Mouse (Mus musculus): ENCODE results near the gene Ttll4.
A peak's percentile ranks its signal among the peaks of the same experiment; 100 is the strongest.

Gene Ttll4

DNA sequence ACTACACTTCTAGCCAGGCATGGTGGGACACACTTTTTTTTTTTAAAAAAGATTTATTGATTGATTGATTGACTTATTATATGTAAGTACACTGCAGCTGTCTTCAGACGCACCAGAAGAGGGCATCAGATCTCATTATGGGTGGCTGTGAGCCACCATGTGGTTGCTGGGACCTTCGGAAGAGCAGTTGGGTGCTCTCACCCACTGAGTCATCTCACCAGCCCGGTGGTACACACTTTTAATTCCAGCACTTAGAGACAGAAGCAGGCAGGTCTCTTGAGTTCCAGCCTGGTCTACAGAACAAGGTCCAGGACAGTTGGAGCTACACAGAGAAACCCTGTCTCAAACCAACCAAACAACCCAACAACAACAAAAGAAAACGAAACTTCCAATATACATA lies 50.5 kb downstream of the Ttll4 start:
- DNase-seq (ENCODE audit: low read depth, low spot score), result no peak

DNA sequence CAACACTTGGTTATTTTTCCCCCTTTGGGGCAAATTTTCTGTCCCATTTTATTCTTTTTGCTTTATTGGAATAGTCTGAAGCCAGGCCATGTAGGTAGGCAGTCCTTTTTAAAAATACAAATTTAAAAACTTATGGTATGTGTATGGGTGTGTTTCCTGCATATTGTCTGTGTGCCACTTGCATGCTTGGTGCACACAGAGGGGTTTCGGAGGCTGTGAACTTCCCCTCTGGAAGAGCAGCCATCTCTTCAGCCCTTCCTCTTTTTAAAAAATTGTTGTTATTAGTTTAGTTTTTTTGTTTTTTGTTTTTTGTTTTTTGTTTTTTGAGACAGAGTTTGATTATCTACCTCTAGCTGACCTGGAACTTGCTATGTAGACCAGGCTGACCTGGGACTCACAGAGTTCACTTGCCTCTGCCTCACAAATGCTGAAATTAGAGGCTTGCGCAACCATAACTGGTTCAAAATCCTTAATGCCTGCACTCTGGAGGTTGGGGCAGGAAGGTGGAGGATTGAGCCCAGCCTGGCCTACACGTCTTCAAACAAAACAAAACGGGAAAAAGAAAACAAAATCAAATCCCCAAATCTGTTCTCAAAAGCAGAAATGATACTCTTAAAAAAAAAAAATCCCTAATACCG lies 51.0 kb downstream of the Ttll4 start:
- no peak for DNase-seq (ENCODE audit: low read depth, low spot score)

DNA sequence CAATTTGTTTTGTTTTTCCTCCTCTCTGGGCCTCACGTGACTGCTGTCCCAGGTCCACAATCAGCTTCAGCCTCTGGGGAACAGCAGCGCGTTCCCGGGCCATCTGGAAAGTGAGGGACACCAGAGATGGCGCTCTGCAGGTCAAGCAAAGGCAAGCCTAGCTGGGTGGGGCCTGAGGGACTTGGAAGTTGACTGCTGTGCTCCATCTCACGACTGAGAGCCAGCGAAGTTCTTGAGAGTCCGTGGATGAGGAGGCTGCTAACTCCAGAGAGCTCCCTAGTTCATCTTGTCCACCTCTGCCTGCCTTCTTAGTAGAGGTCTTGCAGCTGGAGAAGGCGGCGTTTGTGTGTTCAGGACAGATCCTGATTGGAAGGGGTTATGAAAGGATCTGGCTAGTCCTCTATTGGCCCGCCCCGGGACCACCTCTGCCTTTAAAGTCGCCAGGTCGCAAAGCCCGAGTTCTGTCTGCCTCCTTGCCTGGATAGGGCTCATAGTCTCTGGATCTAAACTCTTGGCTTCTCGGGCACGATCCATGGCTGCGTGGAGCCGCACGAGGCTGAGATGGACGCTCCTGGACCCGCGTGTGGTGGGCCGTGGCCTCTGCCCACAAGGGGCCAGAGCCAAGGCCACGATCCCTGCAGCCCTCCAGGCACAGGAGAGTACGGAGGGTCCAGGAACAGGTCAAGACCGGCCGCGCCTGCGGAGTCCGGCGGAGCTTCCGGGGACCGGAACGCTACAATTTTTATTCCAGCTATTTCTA lies 51.7 kb downstream of the Ttll4 start, which contains the start of gene Cyp27a1:
Gene Cyp27a1, plus strand, starts transcription at position 476 of the 760 bp plus-strand sequence.
- DNase-seq (ENCODE audit: low read depth, low spot score), result peak; percentile 89

GRCm38 (mm10) chr1:74713859-74714730 lies 52.5 kb downstream of the Ttll4 start:
- DNase-seq (ENCODE audit: low read depth, low spot score), result no peak

DNA sequence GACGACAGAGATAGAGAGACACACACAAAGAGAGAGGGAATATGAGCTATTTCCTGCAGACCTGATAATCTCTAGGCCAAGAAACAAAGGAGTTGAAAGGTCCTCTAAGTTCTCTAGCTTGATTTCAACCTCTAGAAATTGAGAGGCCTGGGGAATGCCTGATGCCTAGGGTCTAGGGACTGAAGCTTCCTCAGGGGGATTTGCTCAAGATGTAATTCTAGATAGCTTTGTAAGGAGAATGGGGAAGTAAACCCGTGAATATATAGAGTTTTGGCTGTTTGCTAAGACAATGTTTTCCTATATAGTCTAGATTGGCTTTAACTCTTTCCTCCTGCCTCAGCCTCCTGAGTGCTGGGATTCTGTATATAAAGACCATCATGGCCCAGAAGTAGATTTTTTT lies 53.4 kb downstream of the Ttll4 start:
- DNase-seq (ENCODE audit: low read depth, low spot score), result no peak

GRCm38 (mm10) chr1:74715468-74715867 lies 53.9 kb downstream of the Ttll4 start:
- no peak for DNase-seq (ENCODE audit: low read depth, low spot score)

GRCm38 (mm10) chr1:74715886-74716285 lies 54.3 kb downstream of the Ttll4 start:
- DNase-seq (ENCODE audit: low read depth, low spot score), result no peak

- DNase-seq (ENCODE audit: low read depth, low spot score), result no peak
These were observed 56.6 kb downstream of the Ttll4 start for GRCm38 (mm10) chr1:74718113-74718512.

GRCm38 (mm10) chr1:74719281-74719680 lies 57.7 kb downstream of the Ttll4 start:
- DNase-seq (ENCODE audit: low read depth, low spot score), result no peak

DNA sequence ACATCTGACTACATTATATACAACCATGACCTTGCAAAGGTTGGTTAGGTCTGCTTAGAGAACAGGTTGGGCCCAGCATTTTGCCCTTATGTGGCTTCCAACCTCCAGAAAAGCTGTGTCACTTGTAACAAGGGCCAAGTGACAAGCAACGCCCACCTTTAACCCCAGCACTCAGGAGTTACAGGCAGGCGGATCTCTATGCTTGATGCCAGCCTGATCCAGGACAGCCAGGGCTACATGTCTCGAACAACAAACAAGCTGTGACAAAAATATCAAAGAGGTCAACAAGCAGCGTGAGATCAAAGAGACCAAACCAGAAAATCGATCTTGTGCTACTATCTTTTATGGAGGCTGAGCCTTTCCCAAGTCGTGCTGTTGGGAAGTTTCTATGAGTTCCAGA lies 60.1 kb downstream of the Ttll4 start:
- DNase-seq (ENCODE audit: low read depth, low spot score), result no peak

DNA sequence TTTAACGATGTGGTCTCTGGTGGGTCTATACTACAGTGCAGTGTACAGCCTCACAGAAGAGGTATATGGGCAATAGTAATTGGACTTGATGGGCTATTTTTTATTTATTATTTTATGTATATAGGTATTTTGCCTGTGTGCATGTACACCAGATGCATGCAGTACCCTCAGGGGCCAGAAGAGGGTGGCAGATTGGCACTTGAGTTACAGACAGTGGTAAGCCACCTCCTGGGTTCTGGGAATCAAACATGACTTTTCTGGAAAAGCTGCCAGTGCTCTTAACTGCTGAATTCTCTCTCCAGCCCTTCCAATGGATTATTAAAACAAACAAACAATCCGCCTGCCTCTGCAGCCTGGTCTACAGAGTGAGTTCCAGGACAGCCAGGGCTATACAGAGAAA lies 62.2 kb downstream of the Ttll4 start:
- no peak for DNase-seq (ENCODE audit: low read depth, low spot score)

DNA sequence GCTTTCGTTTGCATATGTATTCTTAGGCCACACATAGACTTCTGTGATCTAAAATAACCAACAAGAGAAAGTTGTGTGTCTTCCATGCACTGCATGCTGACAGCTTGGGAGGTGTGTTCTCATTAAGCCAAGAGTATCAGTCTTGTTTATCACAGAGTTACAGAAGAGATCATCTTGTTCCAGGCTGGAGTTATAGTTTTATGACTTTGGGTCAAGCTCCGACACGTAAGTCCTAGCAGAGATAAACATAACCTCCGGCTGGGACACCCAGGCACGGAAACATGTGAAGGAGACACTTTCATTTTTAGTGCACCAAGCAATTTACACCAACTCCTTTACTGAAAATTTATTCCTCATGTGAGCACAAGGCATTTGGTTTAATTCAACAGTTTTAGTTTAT lies 64.6 kb downstream of the Ttll4 start:
- DNase-seq (ENCODE audit: low read depth, low spot score), result peak; percentile 82

DNA sequence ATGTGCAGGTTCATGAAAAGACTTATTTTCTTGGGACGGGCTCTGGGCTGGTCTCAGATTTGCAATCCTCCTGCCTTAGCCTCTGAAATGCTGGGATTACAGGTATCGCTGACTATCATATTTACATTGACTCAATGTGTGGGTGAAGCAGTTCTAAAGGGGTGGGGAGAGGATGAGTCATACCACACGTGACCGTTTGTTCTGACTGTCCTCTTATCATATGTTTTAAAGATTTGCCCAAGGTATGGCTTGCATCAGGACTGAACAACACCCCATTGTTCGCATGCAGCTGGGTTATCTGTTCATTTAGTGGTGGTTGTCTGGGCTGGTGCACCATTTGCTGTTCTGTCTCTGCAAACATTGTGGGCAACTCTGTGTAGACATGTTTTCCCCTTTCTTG lies 65.1 kb downstream of the Ttll4 start:
- DNase-seq (ENCODE audit: low read depth, low spot score), result no peak

DNA sequence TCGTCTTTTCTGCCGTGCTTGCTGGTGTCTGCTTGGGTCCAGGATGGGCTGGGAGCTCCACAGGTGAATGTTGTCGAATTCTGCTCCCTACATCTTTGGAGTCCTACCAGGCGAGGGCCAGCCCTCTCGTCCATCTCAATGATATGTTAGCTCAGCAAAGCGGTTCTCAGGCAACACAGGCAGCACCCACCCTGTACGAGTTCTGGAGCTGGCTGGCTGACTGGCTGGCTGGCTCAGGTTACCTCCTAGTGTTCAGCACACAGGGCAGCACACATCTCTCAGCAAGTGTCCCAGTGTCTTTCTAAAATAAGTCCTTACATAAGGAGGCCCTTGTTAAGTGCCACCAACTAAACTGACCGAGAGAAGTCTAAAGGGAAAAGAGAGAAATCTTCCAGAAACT lies 66.9 kb downstream of the Ttll4 start:
- peak; percentile 90 for DNase-seq (ENCODE audit: low read depth, low spot score)

- no peak for DNase-seq (ENCODE audit: low read depth, low spot score)
These were observed 75.4 kb downstream of the Ttll4 start for GRCm38 (mm10) chr1:74736977-74737376.

DNA sequence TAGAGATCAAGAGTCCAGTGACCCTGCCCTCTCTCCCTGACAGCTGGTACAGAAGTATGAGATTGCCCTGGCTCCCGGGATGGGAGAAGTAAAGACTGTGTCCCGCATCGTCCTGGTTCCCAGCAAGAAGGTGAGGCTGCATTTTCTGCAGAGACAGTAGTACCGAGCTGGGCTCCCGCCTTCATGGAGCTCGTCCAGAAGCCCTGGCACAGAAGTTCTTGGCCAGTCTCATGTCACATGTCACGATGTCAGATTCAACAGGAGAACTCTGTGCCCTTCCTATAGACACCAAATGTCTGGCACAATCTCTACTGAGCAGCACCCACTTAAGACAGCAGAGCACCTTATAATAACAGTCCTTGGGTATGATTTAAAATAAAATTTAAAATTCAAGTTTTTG lies 76.0 kb downstream of the Ttll4 start:
- peak; percentile 71 for DNase-seq (ENCODE audit: low read depth, low spot score)

DNA sequence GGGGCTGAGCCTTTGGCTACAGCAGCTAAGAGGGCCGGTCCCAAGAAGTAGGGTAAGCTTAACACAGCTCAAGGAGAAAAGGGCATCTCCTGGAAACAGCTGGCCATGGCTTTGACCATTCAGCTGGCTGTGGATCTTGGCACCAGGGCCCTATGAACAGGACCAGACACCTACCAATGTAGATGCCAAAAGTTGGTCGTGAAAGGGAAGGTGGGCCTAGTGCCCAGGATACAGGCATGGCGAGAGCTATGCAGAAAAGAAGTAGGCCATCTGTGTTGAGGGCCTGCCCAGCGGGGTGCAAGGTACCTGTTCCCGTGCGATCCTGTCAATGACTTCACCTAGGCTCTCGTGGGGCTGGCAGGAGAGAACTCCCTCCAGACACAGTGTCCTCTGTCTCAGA lies 79.3 kb downstream of the Ttll4 start:
- DNase-seq (ENCODE audit: low read depth, low spot score), result peak; percentile 79

- DNase-seq (ENCODE audit: low read depth, low spot score), result peak; percentile 90
These were observed 85.8 kb downstream of the Ttll4 start for GRCm38 (mm10) chr1:74747335-74747734.

DNA sequence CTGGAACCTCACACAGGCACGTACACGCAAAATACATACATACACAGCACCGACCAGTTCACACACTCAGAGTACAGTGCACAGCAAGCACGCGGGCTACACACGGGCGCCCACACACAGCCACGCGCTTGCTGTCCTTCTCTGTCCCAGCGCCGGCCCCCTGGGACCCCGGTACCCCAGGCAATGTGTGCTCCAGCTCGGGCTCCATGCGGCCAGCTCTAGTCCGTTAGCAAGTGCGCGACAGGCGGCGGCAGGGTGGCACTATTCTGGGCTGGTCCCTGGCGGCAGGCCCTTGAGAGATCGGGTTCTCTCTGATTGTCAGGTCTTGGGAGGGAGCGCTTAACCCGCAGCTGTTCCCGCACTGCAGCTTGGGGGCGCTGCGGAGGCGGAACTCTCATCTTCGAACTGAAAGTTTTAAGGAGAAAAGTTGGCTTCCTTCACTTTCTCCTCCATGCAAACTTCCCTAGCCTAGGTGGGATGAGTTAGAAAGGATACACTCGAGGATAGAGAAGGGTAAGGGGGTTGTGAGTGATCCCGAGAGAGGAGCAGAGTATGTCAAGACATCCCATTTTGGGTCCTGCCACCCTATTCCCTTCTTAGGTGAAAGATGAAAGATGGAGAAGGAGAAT lies 87.2 kb downstream of the Ttll4 start, which contains the start of gene Prkag3:
Gene Prkag3, minus strand, starts transcription at position 579 of the 629 bp plus-strand sequence.
- DNase-seq (ENCODE audit: low read depth, low spot score), result peak; percentile 92

DNA sequence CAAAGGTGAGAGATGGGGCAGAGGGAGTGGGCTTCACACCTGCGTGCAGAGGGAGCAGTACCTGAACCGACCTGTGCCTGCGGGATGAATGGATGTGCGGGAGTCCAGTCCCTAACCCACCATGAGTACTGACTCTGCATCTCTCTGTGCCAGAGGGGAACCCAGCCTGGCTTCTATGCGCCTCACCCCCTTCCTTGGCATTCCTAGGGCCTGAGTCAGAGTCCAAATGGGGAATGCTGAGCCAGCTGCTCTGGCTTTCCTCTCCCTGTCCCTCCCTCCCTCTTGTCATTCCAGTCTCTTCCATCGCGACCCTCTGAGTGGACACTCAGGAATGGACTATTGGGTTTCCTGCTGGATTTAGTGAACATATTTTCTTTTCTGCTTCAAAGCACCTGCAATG lies 87.8 kb downstream of the Ttll4 start:
- peak; percentile 85 for DNase-seq (ENCODE audit: low read depth, low spot score)

GRCm38 (mm10) chr1:74750683-74751082 lies 89.1 kb downstream of the Ttll4 start:
- DNase-seq (ENCODE audit: low read depth, low spot score), result no peak

DNA sequence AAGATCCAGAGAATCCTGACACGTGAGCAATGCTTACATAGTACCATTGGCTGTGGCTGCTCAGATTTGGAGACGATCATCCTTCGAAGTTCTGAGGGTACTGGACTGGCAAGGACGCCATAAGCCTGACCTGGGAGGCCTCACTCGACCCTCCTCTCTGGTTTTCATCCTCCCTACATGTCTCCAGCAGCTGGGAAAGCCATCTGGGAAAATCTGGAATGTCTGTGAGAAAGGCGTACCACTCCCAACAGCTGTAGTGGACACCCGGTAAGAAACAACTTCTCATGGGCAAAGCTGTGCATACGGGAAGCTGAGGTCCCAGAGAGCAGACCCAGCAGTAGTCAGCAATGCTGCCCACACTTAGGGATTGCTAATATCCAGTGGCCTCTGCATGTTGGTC lies 90.6 kb downstream of the Ttll4 start:
- no peak for DNase-seq (ENCODE audit: low read depth, low spot score)

Data from skeletal muscle tissue, adult 2 months (tissue).